Mouse (Mus musculus) heart, embryonic 13.5 days (tissue): ENCODE measurements around the gene Serpini2. TPM values are rescaled to one million over a fixed set of nuclear protein-coding genes. Genes with fewer than 3 reads are reported as not detected.

Source experiments
- ATAC-seq: fragments of 200-750 bp; cut with Nextera tagmentation; 2 replicates; pipeline ENCODE4 v1.8.0; 2017; ENCODE audit warnings: moderate TSS enrichment; ENCODE audit not compliant: insufficient number of reproducible peaks, low FRiP score, low TSS enrichment; ENCODE audit errors: extremely low read depth
- H3K27ac ChIP-seq: fragments of 300-500 bp; sonication (generic); replicated peaks from 2 replicates; pipeline ENCODE4 v1.5.1; 2015; ENCODE audit warnings: moderate library complexity, mild to moderate bottlenecking, inconsistent platforms
- H3K27me3 ChIP-seq: fragments of 300-500 bp; sonication (generic); replicated peaks from 2 replicates; pipeline ENCODE4 v1.6.1; 2015; ENCODE audit warnings: mild to moderate bottlenecking, inconsistent platforms
- H3K36me3 ChIP-seq: fragments of 300-500 bp; sonication (generic); 2 replicates; pipeline ENCODE4 v1.6.1; 2015; ENCODE audit warnings: mild to moderate bottlenecking, inconsistent platforms
- H3K4me1 ChIP-seq: fragments of 300-500 bp; sonication (generic); 2 replicates; pipeline ENCODE4 v1.6.1; 2015; ENCODE audit warnings: inconsistent platforms
- H3K4me2 ChIP-seq: fragments of 300-500 bp; sonication (generic); 2 replicates; pipeline ENCODE4 v1.6.1; 2015; ENCODE audit warnings: inconsistent platforms, mild to moderate bottlenecking, moderate library complexity
- H3K4me3 ChIP-seq: fragments of 300-500 bp; sonication (generic); 2 replicates; pipeline ENCODE4 v1.5.1; 2015; ENCODE audit warnings: moderate library complexity, mild to moderate bottlenecking, inconsistent platforms
- H3K9ac ChIP-seq: fragments of 300-500 bp; sonication (generic); 2 replicates; pipeline ENCODE4 v1.6.1; 2015; ENCODE audit warnings: inconsistent platforms, mild to moderate bottlenecking, moderate library complexity
- H3K9me3 ChIP-seq: fragments of 300-500 bp; sonication (generic); 2 replicates; pipeline ENCODE4 v1.6.1; 2016; ENCODE audit warnings: inconsistent platforms
- WGBS: fragments of 180-500 bp; shearing (Covaris S2); methylation state at CpG from one replicate; pipeline ENCODE4 v1.1.7; 2015; ENCODE audit warnings: mixed read lengths; 5-methylcytosine and 5-hydroxymethylcytosine counted together
- polyA plus RNA-seq: library from polyadenylated mRNA; unstranded; fragments of >200 nt; fragmentation: Nextera tagmentation; extraction: Ambion mirVana; gene quantifications from 2 replicates; pipeline ENCODE4 v1.2.1, GENCODE M21; 2015

Gene Serpini2
- polyA plus RNA-seq, 1 experiment from 2014 or later: not detected

- Histone ChIP-seq H3K4me1 (peaks cover 8% of the 10 kb centered on the region), H3K27ac (0 out of 2 replicates have a peak overlapping the region, but pooled peaks have one; percentile 2), H3K9ac (no peak overlapping the region), H3K27me3 (no peaks in the 10 kb centered on the region), H3K4me3 (no peak overlapping the region), H3K9me3 (no peaks in the 10 kb centered on the region), H3K4me2 (no peak overlapping the region), H3K36me3 (no peaks in the 10 kb centered on the region)
- no peak for ATAC-seq
Measured at GRCm38 (mm10) chr3:75275127-75275526, 5.2 kb upstream of the Serpini2 start.

DNA sequence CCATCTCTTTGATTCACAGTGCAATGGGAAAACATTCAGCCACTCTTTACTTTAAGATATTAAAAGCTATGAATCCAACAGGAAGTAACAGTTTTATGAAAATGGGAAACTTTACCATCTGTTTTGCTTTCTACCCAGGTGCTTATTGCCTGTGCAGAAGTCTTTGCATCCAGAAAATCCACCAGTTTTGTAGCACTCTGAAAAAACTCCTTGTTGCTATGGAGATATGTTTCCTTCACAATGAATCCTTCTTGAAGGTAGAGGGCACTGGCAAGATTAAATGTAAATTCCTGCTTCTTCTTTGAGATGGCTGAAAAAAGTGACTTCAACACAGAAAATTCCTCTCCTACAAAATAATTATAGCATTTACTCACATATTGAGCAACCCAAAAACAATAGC is 10.5 kb downstream of the Serpini2 start:
- no peaks in the 10 kb centered on the region for H3K9me3 ChIP-seq
- H3K4me1 ChIP-seq: no peaks in the 10 kb centered on the region
- H3K9ac ChIP-seq: no peak overlapping the region
- no peaks in the 10 kb centered on the region for H3K36me3 ChIP-seq
- ATAC-seq: no peak
- no peak overlapping the region for H3K4me3 ChIP-seq
- no peak overlapping the region for H3K4me2 ChIP-seq
- no peaks in the 10 kb centered on the region for H3K27me3 ChIP-seq
- H3K27ac ChIP-seq: no peak overlapping the region

- Histone ChIP-seq H3K4me1 (no peaks in the 10 kb centered on the region), H3K36me3 (no peaks in the 10 kb centered on the region), H3K4me3 (no peak overlapping the region), H3K9me3 (no peaks in the 10 kb centered on the region), H3K27me3 (no peaks in the 10 kb centered on the region), H3K9ac (no peak overlapping the region), H3K4me2 (no peak overlapping the region), H3K27ac (no peak overlapping the region)
- WGBS: 61% methylated on average over 3 of the region's 3 CpGs
- ATAC-seq: no peak
Measured at GRCm38 (mm10) chr3:75219694-75220093, 50.2 kb downstream of the Serpini2 start.

DNA sequence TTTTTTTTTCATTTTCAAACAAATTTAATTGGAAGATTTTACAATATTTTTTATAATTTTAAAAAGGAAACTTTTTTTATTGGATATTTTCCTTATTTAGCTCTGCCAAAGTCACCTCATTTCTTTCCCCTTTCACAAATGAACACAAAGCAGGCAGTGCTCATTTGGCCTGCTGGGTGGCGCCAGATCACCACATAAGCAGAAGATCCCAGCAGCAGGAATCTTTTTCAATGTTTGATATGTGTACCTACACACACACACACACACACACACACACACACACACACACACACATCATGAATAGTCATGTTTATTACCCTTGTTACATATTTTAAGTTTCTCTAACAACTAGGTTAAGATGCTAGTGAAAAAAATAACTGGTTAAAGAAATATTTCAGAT is 50.7 kb downstream of the Serpini2 start:
- Histone ChIP-seq H3K4me1 (no peaks in the 10 kb centered on the region), H3K36me3 (no peaks in the 10 kb centered on the region), H3K27me3 (no peaks in the 10 kb centered on the region), H3K9me3 (no peaks in the 10 kb centered on the region), H3K4me3 (no peak overlapping the region), H3K4me2 (no peak overlapping the region), H3K9ac (no peak overlapping the region), H3K27ac (no peak overlapping the region)
- ATAC-seq: no peak
- 5% methylated on average over 1 of the region's 1 CpGs for WGBS

DNA sequence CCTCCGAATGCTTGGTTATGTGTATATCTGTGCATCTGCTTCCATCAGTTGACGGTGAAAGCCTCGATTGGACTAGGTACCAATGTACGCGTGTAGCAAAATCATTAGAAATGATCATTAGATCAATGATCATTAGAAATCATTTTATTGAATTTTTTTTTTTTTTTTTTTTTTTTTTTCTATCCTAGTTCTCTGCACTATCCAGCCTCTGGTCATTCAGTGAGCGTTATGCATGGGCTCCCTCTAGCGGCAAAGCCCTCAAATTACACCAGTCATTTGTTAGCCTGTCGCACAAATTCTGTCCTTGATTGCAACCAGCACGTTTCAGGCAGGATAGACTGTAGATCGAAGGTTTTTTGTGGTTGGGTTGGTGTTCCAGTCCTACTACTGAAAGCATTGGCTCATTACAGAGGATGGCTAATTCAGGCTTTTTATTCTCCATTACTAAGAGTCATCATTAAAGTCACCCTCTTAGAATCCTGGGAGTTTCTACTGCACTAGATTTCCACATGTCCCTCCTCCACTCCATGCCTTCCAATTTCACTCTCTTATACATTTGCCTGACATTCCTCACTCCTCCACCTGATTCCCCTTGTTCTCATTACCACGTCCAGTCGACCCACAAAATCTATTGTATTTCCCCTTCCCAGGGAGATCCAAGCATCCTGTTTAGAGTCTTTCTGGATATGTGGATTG is 66.9 kb downstream of the Serpini2 start:
- no peak for ATAC-seq
- Histone ChIP-seq H3K4me1 (no peaks in the 10 kb centered on the region), H3K36me3 (no peaks in the 10 kb centered on the region), H3K27me3 (no peaks in the 10 kb centered on the region), H3K4me2 (no peak overlapping the region), H3K4me3 (no peak overlapping the region), H3K27ac (no peak overlapping the region), H3K9me3 (no peaks in the 10 kb centered on the region), H3K9ac (no peak overlapping the region)
- 30% methylated on average over 12 of the region's 12 CpGs for WGBS

Other genes with a start within 250 kb of the Serpini2 start
- not detected in 2 replicates for gene Zbbx, start 105.0 kb downstream of the Serpini2 start, polyA plus RNA-seq
- gene Wdr49, start 212.1 kb upstream of the Serpini2 start, polyA plus RNA-seq: not detected in 2 replicates